Mouse (Mus musculus) cortical plate, adult 2 months (tissue): ENCODE measurements around the gene Pcx. TPM values are rescaled to one million over a fixed set of nuclear protein-coding genes. Genes with fewer than 3 reads are reported as not detected.
A peak's percentile ranks its signal among the peaks of the same experiment; 100 is the strongest.

Experiments used
- H3K27ac ChIP-seq: fragments of 200-500 bp; 2 replicates; pipeline ENCODE4 v1.5.1; 2012; ENCODE audit warnings: low read length, control low read depth, inconsistent platforms; ENCODE audit not compliant: insufficient read depth
- H3K4me1 ChIP-seq: fragments of 200-500 bp; 2 replicates; pipeline ENCODE4 v1.6.1; 2011; ENCODE audit warnings: low read length; ENCODE audit not compliant: control insufficient read depth, insufficient read depth
- H3K4me3 ChIP-seq: fragments of 200-500 bp; 2 replicates; pipeline ENCODE4 v1.5.1; 2011; ENCODE audit warnings: mild to moderate bottlenecking, low read length, control low read depth; ENCODE audit not compliant: insufficient read depth
- CTCF ChIP-seq: fragments of 200-500 bp; IDR thresholded peaks from 2 replicates; pipeline ENCODE4 v1.5.1; 2011; ENCODE audit warnings: mild to moderate bottlenecking, control low read depth, low read length; ENCODE audit not compliant: insufficient read depth; ENCODE audit errors: extremely low read depth
- POLR2A ChIP-seq: fragments of 200-500 bp; IDR thresholded peaks from 2 replicates; pipeline ENCODE4 v1.6.1; 2011; ENCODE audit warnings: mild to moderate bottlenecking, low read length, control low read depth; ENCODE audit not compliant: insufficient read depth; ENCODE audit errors: extremely low read depth
- polyA plus RNA-seq: library from polyadenylated mRNA; depleted of rRNA; stranded (reverse); fragments of >200 nt; gene quantifications from 2 replicates; pipeline ENCODE4 v1.2.3, GENCODE M21; 2012

The Pcx gene
- polyA plus RNA-seq, 1 experiment, result 41.4 TPM

GRCm38 (mm10) chr19:4477345-4478189, 32.7 kb upstream of the Pcx start, which contains the start of gene Syt12:
TSS of gene Syt12 (minus strand) at chr19:4477447.
- TF ChIP-seq CTCF (no peak), POLR2A (no peak)
- Histone ChIP-seq H3K4me3 (peak within 1 kb of the TSS; percentile 41), H3K4me1 (no peaks in the 10 kb centered on the region), H3K27ac (peak within 1 kb of the TSS; percentile 70)

GRCm38 (mm10) chr19:4478190-4478516, 32.1 kb upstream of the Pcx start:
- peaks cover 2% of the 10 kb centered on the region; the same call in 1 of the 2 replicates for H3K4me1 ChIP-seq
- TF ChIP-seq POLR2A (no peak), CTCF (peak; percentile 30; the same call in 1 of the 2 replicates)
- H3K27ac ChIP-seq, result no peak overlapping the region
- H3K4me3 ChIP-seq, result no peak overlapping the region

- Histone ChIP-seq H3K4me3 (no peak overlapping the region), H3K4me1 (peaks cover 2% of the 10 kb centered on the region; the same call in 1 of the 2 replicates), H3K27ac (no peak overlapping the region)
- TF ChIP-seq POLR2A, result no peak
- TF ChIP-seq CTCF, result no peak
Measured at GRCm38 (mm10) chr19:4480041-4480440, 30.2 kb upstream of the Pcx start.

GRCm38 (mm10) chr19:4481326-4481725, 28.9 kb upstream of the Pcx start:
- Histone ChIP-seq H3K4me3 (no peak overlapping the region), H3K4me1 (peaks cover 2% of the 10 kb centered on the region; the same call in 1 of the 2 replicates), H3K27ac (no peak overlapping the region)
- no peak for TF ChIP-seq CTCF
- TF ChIP-seq POLR2A, result no peak

GRCm38 (mm10) chr19:4482111-4482859, 28.0 kb upstream of the Pcx start:
- Histone ChIP-seq H3K4me1 (peaks cover 2% of the 10 kb centered on the region; the same call in 1 of the 2 replicates), H3K4me3 (no peak overlapping the region), H3K27ac (0 out of 2 replicates have a peak overlapping the region, but pooled peaks have one; percentile 9)
- TF ChIP-seq POLR2A (no peak), CTCF (no peak)

- no peak for TF ChIP-seq POLR2A
- TF ChIP-seq CTCF, result no peak
- no peak overlapping the region for H3K4me3 ChIP-seq
- H3K4me1 ChIP-seq, result peaks cover 2% of the 10 kb centered on the region; the same call in 1 of the 2 replicates
- no peak overlapping the region for H3K27ac ChIP-seq
Measured at GRCm38 (mm10) chr19:4485006-4485405, 25.3 kb upstream of the Pcx start.

- Histone ChIP-seq H3K4me1 (peaks cover 3% of the 10 kb centered on the region; the same call in 1 of the 2 replicates), H3K27ac (no peak overlapping the region), H3K4me3 (no peak overlapping the region)
- TF ChIP-seq POLR2A (no peak), CTCF (no peak)
Measured at GRCm38 (mm10) chr19:4487877-4488276, 22.4 kb upstream of the Pcx start.

- H3K27ac ChIP-seq, result no peak overlapping the region
- H3K4me3 ChIP-seq, result no peak overlapping the region
- no peak for TF ChIP-seq POLR2A
- no peak for TF ChIP-seq CTCF
- H3K4me1 ChIP-seq, result peaks cover 2% of the 10 kb centered on the region; the same call in 1 of the 2 replicates
Measured at GRCm38 (mm10) chr19:4491080-4491695, 19.1 kb upstream of the Pcx start.
